9 mouse cellular contexts compared by ENCODE assay signal in the genomic region with DNA sequence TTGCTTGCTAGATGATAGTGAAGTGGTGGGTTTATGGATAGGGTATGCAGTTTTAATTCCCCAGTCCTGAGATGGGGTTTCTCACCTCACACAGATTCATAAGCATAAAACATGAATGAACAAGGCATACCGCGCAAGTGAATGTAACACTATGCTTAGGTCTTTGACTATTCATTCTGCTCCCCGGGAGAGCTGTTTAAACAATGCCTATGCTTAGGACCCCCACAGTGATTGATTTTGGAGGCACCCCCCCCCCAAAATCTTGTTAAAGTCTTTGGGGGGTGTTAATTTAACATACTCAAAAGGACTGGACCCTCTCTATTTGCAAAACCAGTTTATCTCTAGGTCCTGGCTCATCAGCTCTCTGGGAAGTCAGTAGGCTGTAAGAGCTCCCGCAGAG. TPM values are rescaled to one million over a fixed set of nuclear protein-coding genes. Genes with fewer than 3 reads are reported as not detected.
DNase-seq lines count a peak whose midpoint lies in the region; ATAC-seq and TF ChIP-seq lines count a peak whose summit lies in the region.
"Had no signal": no experiment of that assay in that cellular context is flagged by ENCODE, and none has a peak within 500 bp of the region (broad histone marks: within the 10 kb centered on the region; RNA-seq: fewer than 3 reads in every experiment).

No protein-coding gene starts in this region.

- no peak for TF ChIP-seq CTCF in heart, adult 2 months (IDR thresholded peaks at IDR 0.05)

- WGBS in heart, embryonic 13.5 days = 31% methylated on average over 4 of the region's 4 CpGs
- WGBS in heart, adult 2 months = 57% methylated on average over 4 of the region's 4 CpGs
- 52% methylated on average over 4 of the region's 4 CpGs for WGBS in embryonic facial prominence, embryonic 11.5 days
- WGBS in hindbrain, embryonic 15.5 days = 58% methylated on average over 4 of the region's 4 CpGs
- 40% methylated on average over 4 of the region's 4 CpGs for WGBS in midbrain, embryonic 15.5 days

- intact Hi-C loops in heart, adult 2 months (cut with DNase I) = no loop called here

- peak overlapping the region; percentile 46 for H3K27ac ChIP-seq in heart, embryonic 13.5 days (replicated peaks)
- H3K27ac ChIP-seq in heart, adult 2 months = no peak overlapping the region
- H3K27ac ChIP-seq in embryonic facial prominence, embryonic 11.5 days (replicated peaks; ENCODE audit: low read depth, low read length) = 0 out of 2 replicates have a peak overlapping the region, but pooled peaks have one; percentile 20
- H3K27ac ChIP-seq in hindbrain, embryonic 15.5 days (replicated peaks) = peak overlapping the region; percentile 69
- peak overlapping the region; percentile 61 for H3K27ac ChIP-seq in midbrain, embryonic 15.5 days

- H3K36me3 ChIP-seq in heart, embryonic 13.5 days = no peaks in the 10 kb centered on the region
- no peaks in the 10 kb centered on the region for H3K36me3 ChIP-seq in heart, adult 2 months (ENCODE audit: control insufficient read depth, insufficient read depth, low read length)
- H3K36me3 ChIP-seq in embryonic facial prominence, embryonic 11.5 days (replicated peaks; ENCODE audit: control insufficient read depth, insufficient read depth, low read depth, low read length) = no peaks in the 10 kb centered on the region
- no peaks in the 10 kb centered on the region for H3K36me3 ChIP-seq in hindbrain, embryonic 15.5 days
- no peaks in the 10 kb centered on the region for H3K36me3 ChIP-seq in midbrain, embryonic 15.5 days (replicated peaks)

- TF ChIP-seq EP300 in heart, adult 2 months (IDR thresholded peaks at IDR 0.05; ENCODE audit: insufficient read depth, low read depth, low read length) = no peak

- no peak for TF ChIP-seq POLR2A in heart, adult 2 months (IDR thresholded peaks at IDR 0.05; ENCODE audit: insufficient read depth, low read depth, low read length)

- no peak for DNase-seq in heart, adult 2 months
- DNase-seq in embryonic facial prominence, embryonic 11.5 days (ENCODE audit: low spot score) = no peak
- no peak for DNase-seq in retina, embryonic 14.5 days (ENCODE audit: low spot score)
- DNase-seq in gastrocnemius, adult 8-10 months (ENCODE audit: low spot score in 2 of 2) = no peak
- no peak for DNase-seq in kidney, postnatal 25 days
- DNase-seq: adrenal gland, postnatal 25 days had no signal

- ATAC-seq in heart, embryonic 13.5 days (ENCODE audit: extremely low read depth, insufficient number of reproducible peaks, low FRiP score, low TSS enrichment) = no peak
- no peak for ATAC-seq in embryonic facial prominence, embryonic 11.5 days (replicated peaks; ENCODE audit: insufficient number of reproducible peaks, low FRiP score, low TSS enrichment, low read depth)
- no peak for ATAC-seq in hindbrain, embryonic 15.5 days (ENCODE audit: low FRiP score, low read depth)
- no peak for ATAC-seq in midbrain, embryonic 15.5 days (replicated peaks)

- H3K4me1 ChIP-seq in heart, embryonic 13.5 days = 0 out of 2 replicates have a peak, but pooled peaks cover 10% of the 10 kb centered on the region
- no peaks in the 10 kb centered on the region for H3K4me1 ChIP-seq in heart, adult 2 months (ENCODE audit: control insufficient read depth, insufficient read depth, low read length)
- H3K4me1 ChIP-seq in embryonic facial prominence, embryonic 11.5 days (ENCODE audit: control insufficient read depth, insufficient read depth, low read length) = no peaks in the 10 kb centered on the region
- H3K4me1 ChIP-seq in hindbrain, embryonic 15.5 days (replicated peaks) = no peaks in the 10 kb centered on the region
- no peaks in the 10 kb centered on the region for H3K4me1 ChIP-seq in midbrain, embryonic 15.5 days

- no peaks in the 10 kb centered on the region for H3K27me3 ChIP-seq in heart, embryonic 13.5 days (replicated peaks)
- H3K27me3 ChIP-seq in heart, adult 2 months (ENCODE audit: control insufficient read depth, insufficient read depth, low read length) = no peaks in the 10 kb centered on the region
- no peaks in the 10 kb centered on the region for H3K27me3 ChIP-seq in embryonic facial prominence, embryonic 11.5 days (ENCODE audit: control insufficient read depth, insufficient read depth, low read length)
- H3K27me3 ChIP-seq in hindbrain, embryonic 15.5 days = no peaks in the 10 kb centered on the region
- H3K27me3 ChIP-seq in midbrain, embryonic 15.5 days (replicated peaks) = no peaks in the 10 kb centered on the region

- H3K79me2 ChIP-seq in heart, adult 2 months (replicated peaks; ENCODE audit: control insufficient read depth, insufficient read depth, low read length) = no peaks in the 10 kb centered on the region

- peak overlapping the region; percentile 81 for H3K9ac ChIP-seq in heart, embryonic 13.5 days
- no peak overlapping the region for H3K9ac ChIP-seq in heart, adult 2 months (ENCODE audit: low read depth, low read length)
- peak overlapping the region; percentile 52 for H3K9ac ChIP-seq in embryonic facial prominence, embryonic 11.5 days (replicated peaks; ENCODE audit: low read length)
- H3K9ac ChIP-seq in hindbrain, embryonic 15.5 days = peak overlapping the region; percentile 49
- peak overlapping the region; percentile 71 for H3K9ac ChIP-seq in midbrain, embryonic 15.5 days

- H3K9me3 ChIP-seq in heart, embryonic 13.5 days = peaks cover 26% of the 10 kb centered on the region
- peaks cover 8% of the 10 kb centered on the region for H3K9me3 ChIP-seq in embryonic facial prominence, embryonic 11.5 days (replicated peaks; ENCODE audit: control insufficient read depth, low read length)
- peaks cover 11% of the 10 kb centered on the region; the same call in 1 of the 2 replicates for H3K9me3 ChIP-seq in hindbrain, embryonic 15.5 days
- peaks cover 20% of the 10 kb centered on the region; the same call in 1 of the 2 replicates for H3K9me3 ChIP-seq in midbrain, embryonic 15.5 days

- peak overlapping the region; percentile 68 for H3K4me2 ChIP-seq in heart, embryonic 13.5 days
- peak overlapping the region; percentile 39 for H3K4me2 ChIP-seq in embryonic facial prominence, embryonic 11.5 days (ENCODE audit: low read depth, low read length)
- H3K4me2 ChIP-seq in hindbrain, embryonic 15.5 days = peak overlapping the region; percentile 48
- peak overlapping the region; percentile 50 for H3K4me2 ChIP-seq in midbrain, embryonic 15.5 days

- H3K4me3 ChIP-seq in heart, embryonic 13.5 days = peak overlapping the region; percentile 76
- no peak overlapping the region for H3K4me3 ChIP-seq in heart, adult 2 months
- H3K4me3 ChIP-seq in embryonic facial prominence, embryonic 11.5 days (ENCODE audit: low read depth, low read length) = peak overlapping the region; percentile 46
- peak overlapping the region; percentile 62 for H3K4me3 ChIP-seq in hindbrain, embryonic 15.5 days
- peak overlapping the region; percentile 65 for H3K4me3 ChIP-seq in midbrain, embryonic 15.5 days

RNA-seq across cellular contexts. Expression of a gene that starts 1.6 kb away (rescaled TPM):
- 7.4 and 7.8 TPM in 2 replicates for polyA plus RNA-seq in heart, embryonic 13.5 days (2015; fragmentation: Nextera tagmentation; extraction: Ambion mirVana)
- total RNA-seq in heart, adult 2 months (2021) = under 1 TPM in 1 of 2 experiments, not detected in 1; 0.11 TPM
- polyA plus RNA-seq in heart, adult 2 months (2012; rRNA removed) = 0.16 and 0.26 TPM in 2 replicates
- polyA plus RNA-seq in embryonic facial prominence, embryonic 11.5 days (2014; fragmentation: Nextera tagmentation; extraction: Ambion mirVana) = 13.3 and 15.2 TPM in 2 replicates
- 28.3 and 30.2 TPM in 2 replicates for polyA plus RNA-seq in hindbrain, embryonic 15.5 days (2015; fragmentation: Nextera tagmentation; extraction: Ambion mirVana)
- polyA plus RNA-seq in midbrain, embryonic 15.5 days (2015; fragmentation: Nextera tagmentation; extraction: Ambion mirVana) = 36.2 and 42.4 TPM in 2 replicates
- not detected for total RNA-seq in gastrocnemius, adult 8-10 months (2022)

RNA-seq across cellular contexts. Expression of a gene that starts 1.7 kb away (rescaled TPM):
- 92.0 and 106 TPM in 2 replicates for polyA plus RNA-seq in heart, embryonic 13.5 days (2015; fragmentation: Nextera tagmentation; extraction: Ambion mirVana)
- 1 to 10 TPM; 5.9 to 8.0 TPM for total RNA-seq in heart, adult 2 months (2021)
- 4.3 and 8.2 TPM in 2 replicates for polyA plus RNA-seq in heart, adult 2 months (2012; rRNA removed)
- 200 and 207 TPM in 2 replicates for polyA plus RNA-seq in embryonic facial prominence, embryonic 11.5 days (2014; fragmentation: Nextera tagmentation; extraction: Ambion mirVana)
- polyA plus RNA-seq in hindbrain, embryonic 15.5 days (2015; fragmentation: Nextera tagmentation; extraction: Ambion mirVana) = 90.4 and 93.6 TPM in 2 replicates
- 95.1 and 98.5 TPM in 2 replicates for polyA plus RNA-seq in midbrain, embryonic 15.5 days (2015; fragmentation: Nextera tagmentation; extraction: Ambion mirVana)
- total RNA-seq in gastrocnemius, adult 8-10 months (2022) = 1 to 10 TPM; 2.0 to 3.8 (median 2.5) TPM

RNA-seq across cellular contexts. Expression of a gene that starts 35.7 kb away (rescaled TPM):
- polyA plus RNA-seq in heart, embryonic 13.5 days (2015; fragmentation: Nextera tagmentation; extraction: Ambion mirVana) = 8.3 and 9.0 TPM in 2 replicates
- total RNA-seq in heart, adult 2 months (2021) = 1 to 10 TPM; 3.8 to 4.2 TPM
- 0.57 and 3.1 TPM in 2 replicates for polyA plus RNA-seq in heart, adult 2 months (2012; rRNA removed)
- 2.8 and 2.9 TPM in 2 replicates for polyA plus RNA-seq in embryonic facial prominence, embryonic 11.5 days (2014; fragmentation: Nextera tagmentation; extraction: Ambion mirVana)
- polyA plus RNA-seq in hindbrain, embryonic 15.5 days (2015; fragmentation: Nextera tagmentation; extraction: Ambion mirVana) = 7.1 and 7.5 TPM in 2 replicates
- polyA plus RNA-seq in midbrain, embryonic 15.5 days (2015; fragmentation: Nextera tagmentation; extraction: Ambion mirVana) = 6.7 and 7.8 TPM in 2 replicates
- total RNA-seq in gastrocnemius, adult 8-10 months (2022) = 1 to 10 TPM; 2.2 to 2.8 (median 2.5) TPM
